Mouse (Mus musculus): Measurements from ENCODE around the gene Irf7. TPM values are rescaled to one million over a fixed set of nuclear protein-coding genes. Genes with fewer than 3 reads are reported as not detected.

Gene Irf7
- total and polyA plus RNA-seq, 3 experiments, result 7.7 to 26.2 (median 10.5) TPM

GRCm38 (mm10) chr7:141288042-141288441 is 21.8 kb upstream of the Irf7 start:
- Histone ChIP-seq H3K36me3 (replicated peaks in 1 of 2; ENCODE audit: control insufficient read depth in 1 of 2, insufficient read depth in 1 of 2, low read length in 1 of 2) (no peaks in the 10 kb centered on the region), H3K4me2 (ENCODE audit: insufficient read depth, low read depth, poor library complexity, severe bottlenecking) (no peak overlapping the region), H3K4me1 (ENCODE audit: control insufficient read depth in 1 of 2, insufficient read depth in 2 of 2) (peaks cover 0 to 3% of the 10 kb centered on the region in 2 experiments; a peak in 1 of 4 replicates), H3K9ac (ENCODE audit: insufficient read depth, low read depth) (no peak overlapping the region), H3K9me3 (replicated peaks; ENCODE audit: low read length) (no peaks in the 10 kb centered on the region), H3K27ac (ENCODE audit: insufficient read depth, low read depth) (no peak overlapping the region), H3K27me3 (replicated peaks) (no peaks in the 10 kb centered on the region), H3K4me3 (replicated peaks in 1 of 3; ENCODE audit: low read depth in 2 of 3, low read length in 2 of 3, poor library complexity in 1 of 3) (no peak overlapping the region), H3K79me2 (replicated peaks; ENCODE audit: control insufficient read depth, extremely low read depth, insufficient read depth, poor library complexity, severe bottlenecking) (no peaks in the 10 kb centered on the region)
- no peak for DNase-seq (ENCODE audit: extremely low read depth)
- TF ChIP-seq RCOR1 (conservative IDR thresholded peaks at IDR 0.05; ENCODE audit: low read depth, low read length), result no peak
- TF ChIP-seq POLR2AphosphoS2 (IDR thresholded peaks at IDR 0.05; ENCODE audit: low read depth, low read length), result no peak
- TF ChIP-seq SMC3 (IDR thresholded peaks at IDR 0.05; ENCODE audit: low read depth, low read length), result no peak
- no peak for TF ChIP-seq TBP (conservative IDR thresholded peaks at IDR 0.05; ENCODE audit: low read depth, low read length)
- no peak for TF ChIP-seq RAD21 (IDR thresholded peaks at IDR 0.05; ENCODE audit: low read depth, low read length)
- no peak for TF ChIP-seq NELFE (IDR thresholded peaks at IDR 0.05; ENCODE audit: low read depth, low read length)
- no peak for TF ChIP-seq E2F4 (IDR thresholded peaks at IDR 0.05; ENCODE audit: insufficient replicate concordance, low read depth, low read length)
- no peak for TF ChIP-seq GABPA (IDR thresholded peaks at IDR 0.05; ENCODE audit: insufficient replicate concordance, low read depth, low read length)
- no peak for TF ChIP-seq ZNF384 (IDR thresholded peaks at IDR 0.05; ENCODE audit: low read depth, low read length)
- no peak for TF ChIP-seq ZMIZ1 (IDR thresholded peaks at IDR 0.05; ENCODE audit: low read depth, low read length)
- no peak for TF ChIP-seq BHLHE40 (IDR thresholded peaks at IDR 0.05; ENCODE audit: low read depth, low read length)
- TF ChIP-seq ZC3H11A (IDR thresholded peaks at IDR 0.05; ENCODE audit: low read depth, low read length), result no peak
- TF ChIP-seq MAZ (IDR thresholded peaks at IDR 0.05; ENCODE audit: low read depth, low read length), result no peak
- TF ChIP-seq EP300 (IDR thresholded peaks at IDR 0.05; ENCODE audit: low read length), result no peak
- in situ Hi-C loops (cut with MboI; ENCODE audit: low pct_ligation_motif_present, low pct_unique_long_range_greater_than_20kb, low sequenced_read_pairs) (no loop called here), dilution Hi-C loops (cut with MboI; ENCODE audit: extremely low pct_ligation_motif_present, extremely low pct_unique_long_range_greater_than_20kb, low sequenced_read_pairs) (no loop called here)

GRCm38 (mm10) chr7:141282756-141283155 is 16.5 kb upstream of the Irf7 start:
- no peak overlapping the region for H3K9ac ChIP-seq (ENCODE audit: insufficient read depth, low read depth)
- H3K4me1 ChIP-seq (ENCODE audit: control insufficient read depth in 1 of 2, insufficient read depth in 2 of 2), result peaks cover 25 to 47% of the 10 kb centered on the region in 2 experiments
- no peak overlapping the region for H3K4me2 ChIP-seq (ENCODE audit: insufficient read depth, low read depth, poor library complexity, severe bottlenecking)
- TF ChIP-seq IRF4 (IDR thresholded peaks at IDR 0.05; ENCODE audit: low read depth, low read length) (no peak), PAX5 (IDR thresholded peaks at IDR 0.05; ENCODE audit: low read length) (no peak), TBP (conservative IDR thresholded peaks at IDR 0.05; ENCODE audit: low read depth, low read length) (no peak), BHLHE40 (IDR thresholded peaks at IDR 0.05; ENCODE audit: low read depth, low read length) (no peak), JUN (IDR thresholded peaks at IDR 0.05; ENCODE audit: insufficient read depth, low read depth, low read length) (no peak), ZMIZ1 (IDR thresholded peaks at IDR 0.05; ENCODE audit: low read depth, low read length) (no peak), MAX (IDR thresholded peaks at IDR 0.05; ENCODE audit: low read length) (no peak), ZC3H11A (IDR thresholded peaks at IDR 0.05; ENCODE audit: low read depth, low read length) (no peak), TCF12 (IDR thresholded peaks at IDR 0.05; ENCODE audit: low read depth, low read length) (no peak), UBTF (IDR thresholded peaks at IDR 0.05; ENCODE audit: low read depth, low read length) (no peak), POLR2A (IDR thresholded peaks at IDR 0.05; ENCODE audit: low read depth, low read length) (no peak), KAT2A (IDR thresholded peaks at IDR 0.05; ENCODE audit: insufficient replicate concordance, low read length) (no peak), HCFC1 (IDR thresholded peaks at IDR 0.05; ENCODE audit: low read depth, low read length) (no peak), SMC3 (IDR thresholded peaks at IDR 0.05; ENCODE audit: low read depth, low read length) (no peak), MXI1 (IDR thresholded peaks at IDR 0.05; ENCODE audit: low read depth, low read length) (no peak), MAFK (IDR thresholded peaks at IDR 0.05; ENCODE audit: insufficient replicate concordance, low read length) (no peak), POLR2AphosphoS2 (IDR thresholded peaks at IDR 0.05; ENCODE audit: low read depth, low read length) (no peak), E2F4 (IDR thresholded peaks at IDR 0.05; ENCODE audit: insufficient replicate concordance, low read depth, low read length) (no peak), RCOR1 (conservative IDR thresholded peaks at IDR 0.05; ENCODE audit: low read depth, low read length) (no peak)
- H3K36me3 ChIP-seq (replicated peaks in 1 of 2; ENCODE audit: control insufficient read depth in 1 of 2, insufficient read depth in 1 of 2, low read length in 1 of 2), result no peaks in the 10 kb centered on the region
- H3K4me3 ChIP-seq (replicated peaks in 1 of 3; ENCODE audit: low read depth in 2 of 3, low read length in 2 of 3, poor library complexity in 1 of 3), result no peak overlapping the region
- H3K27ac ChIP-seq (ENCODE audit: insufficient read depth, low read depth), result peak overlapping the region; percentile 96; the same call in 1 of the 2 replicates
- DNase-seq (ENCODE audit: extremely low read depth), result no peak
- H3K79me2 ChIP-seq (replicated peaks; ENCODE audit: control insufficient read depth, extremely low read depth, insufficient read depth, poor library complexity, severe bottlenecking), result no peaks in the 10 kb centered on the region
- dilution Hi-C loops (cut with MboI; ENCODE audit: extremely low pct_ligation_motif_present, extremely low pct_unique_long_range_greater_than_20kb, low sequenced_read_pairs) (no loop called here), in situ Hi-C loops (cut with MboI; ENCODE audit: low pct_ligation_motif_present, low pct_unique_long_range_greater_than_20kb, low sequenced_read_pairs) (no loop called here)
- H3K9me3 ChIP-seq (replicated peaks; ENCODE audit: low read length), result no peaks in the 10 kb centered on the region
- H3K27me3 ChIP-seq (replicated peaks), result no peaks in the 10 kb centered on the region
